Mouse (Mus musculus): ENCODE data around the gene Sptlc2. TPM values are rescaled to one million over a fixed set of nuclear protein-coding genes. Genes with fewer than 3 reads are reported as not detected.

Sptlc2 gene
- total RNA-seq (2023), result 10 to 100 TPM; 71.9 to 81.9 TPM

GRCm38 (mm10) chr12:87388122-87388774 lies at the start of gene Sptlc2:
TSS of gene Sptlc2 (minus strand) at chr12:87388355.

GRCm38 (mm10) chr12:87299657-87300440 lies 88.3 kb downstream of the Sptlc2 start, which contains the start of gene Ism2:
TSS of gene Ism2 (minus strand) at chr12:87299705.

GRCm38 (mm10) chr12:87266108-87266826 lies 121.9 kb downstream of the Sptlc2 start, which contains the start of the genes Vipas39 and Ahsa1:
TSS of gene Vipas39 (minus strand) at chr12:87266256.
TSS of gene Ahsa1 (plus strand) at chr12:87266479.

Other genes with a start within 250 kb of the Sptlc2 start
- gene Gstz1, start 241.2 kb downstream of the Sptlc2 start, total RNA-seq (2023), result 10 to 100 TPM; 12.9 to 14.3 TPM
- gene Pomt2, start 240.4 kb downstream of the Sptlc2 start, total RNA-seq (2023), result 1 to 10 TPM; 6.6 to 6.8 TPM
- under 1 TPM in 1 of 2 experiments, not detected in 1; 0.80 TPM for gene Samd15, start 188.6 kb downstream of the Sptlc2 start, total RNA-seq (2023)
- 10 to 100 TPM; 14.6 to 17.0 TPM for gene Tmed8, start 187.9 kb downstream of the Sptlc2 start, total RNA-seq (2023)
- under 1 TPM; 0.67 to 0.95 TPM for gene Noxred1, start 149.6 kb downstream of the Sptlc2 start, total RNA-seq (2023)
- gene Vipas39, start 122.1 kb downstream of the Sptlc2 start, total RNA-seq (2023), result 10 to 100 TPM; 21.2 to 25.7 TPM
- gene Ahsa1, start 121.9 kb downstream of the Sptlc2 start, total RNA-seq (2023), result 100 to 1,000 TPM; 106 to 119 TPM
- gene Ism2, start 88.7 kb downstream of the Sptlc2 start, total RNA-seq (2023), result not detected
- 10 to 100 TPM; 39.2 to 44.1 TPM for gene Slirp, start 55.5 kb upstream of the Sptlc2 start, total RNA-seq (2023)
- gene Alkbh1, start 55.7 kb upstream of the Sptlc2 start, total RNA-seq (2023), result 10 to 100 TPM; 84.7 to 87.6 TPM
- 10 to 100 TPM; 84.8 to 91.5 TPM for gene Snw1, start 83.9 kb upstream of the Sptlc2 start, total RNA-seq (2023)
- gene Gm5788, start 106.4 kb upstream of the Sptlc2 start, total RNA-seq (2023), result not detected
- gene Gm8300, start 126.0 kb upstream of the Sptlc2 start, total RNA-seq (2023), result not detected
- not detected for gene Oog1, start 214.3 kb upstream of the Sptlc2 start, total RNA-seq (2023)
- not detected for gene Gm4027, start 230.5 kb upstream of the Sptlc2 start, total RNA-seq (2023)

Measured in T-cell, adult 66 days (primary cell).